Mouse (Mus musculus) liver, embryonic 16.5 days (tissue): ENCODE measurements around the gene Ncstn. TPM values are rescaled to one million over a fixed set of nuclear protein-coding genes. Genes with fewer than 3 reads are reported as not detected.

Experiments
- ATAC-seq: fragments of 200-750 bp; cut with Nextera tagmentation; 2 replicates; pipeline ENCODE4 v1.8.0; 2017; ENCODE audit warnings: low read depth, mild to moderate bottlenecking, moderate number of reproducible peaks, moderate library complexity
- H3K27ac ChIP-seq: fragments of 300-500 bp; sonication (generic); 2 replicates; pipeline ENCODE4 v1.5.1; 2014; ENCODE audit warnings: mild to moderate bottlenecking, low read length
- H3K27me3 ChIP-seq: fragments of 300-500 bp; sonication (generic); 2 replicates; pipeline ENCODE4 v1.6.1; 2014; ENCODE audit warnings: low read depth, low read length, mixed read lengths; ENCODE audit not compliant: control insufficient read depth, insufficient read depth
- H3K36me3 ChIP-seq: fragments of 300-500 bp; sonication (generic); 2 replicates; pipeline ENCODE4 v1.6.1; 2014; ENCODE audit warnings: mild to moderate bottlenecking; ENCODE audit not compliant: control insufficient read depth, insufficient read depth
- H3K4me1 ChIP-seq: fragments of 300-500 bp; sonication (generic); 2 replicates; pipeline ENCODE4 v1.6.1; 2014; ENCODE audit warnings: low read depth, low read length, mixed read lengths; ENCODE audit not compliant: control insufficient read depth
- H3K4me2 ChIP-seq: fragments of 300-500 bp; sonication (generic); 2 replicates; pipeline ENCODE4 v1.6.1; 2014; ENCODE audit warnings: low read depth, low read length, mixed read lengths
- H3K4me3 ChIP-seq: fragments of 300-500 bp; sonication (generic); 2 replicates; pipeline ENCODE4 v1.5.1; 2014; ENCODE audit warnings: low read depth, mild to moderate bottlenecking, low read length
- H3K9ac ChIP-seq: fragments of 300-500 bp; sonication (generic); 2 replicates; pipeline ENCODE4 v1.6.1; 2014; ENCODE audit warnings: low read depth, low read length
- H3K9me3 ChIP-seq: fragments of 300-500 bp; sonication (generic); replicated peaks from 2 replicates; pipeline ENCODE4 v1.6.1; 2016; ENCODE audit warnings: low read length; ENCODE audit not compliant: control insufficient read depth
- WGBS: fragments of 180-500 bp; shearing (Covaris S2); extraction: QIAGEN DNeasy Blood & Tissue Kit; methylation state at CpG from one replicate; pipeline ENCODE4 v1.1.7; 2014; ENCODE audit not compliant: insufficient replicate concordance; 5-methylcytosine and 5-hydroxymethylcytosine counted together
- polyA plus RNA-seq: library from polyadenylated mRNA; unstranded; fragments of >200 nt; fragmentation: Nextera tagmentation; extraction: Ambion mirVana; gene quantifications from 2 replicates; pipeline ENCODE4 v1.2.1, GENCODE M21; 2015

Ncstn gene
- polyA plus RNA-seq: 39.5 and 42.9 TPM in 2 replicates

GRCm38 (mm10) chr1:172082101-172082898 lies at the start of gene Ncstn, which contains the start of gene Copa:
Gene Ncstn, minus strand, starts transcription at chr1:172082795.
Gene Copa, plus strand, starts transcription at chr1:172082529.
- no peaks in the 10 kb centered on the region for H3K27me3 ChIP-seq
- no peaks in the 10 kb centered on the region for H3K36me3 ChIP-seq
- peak within 1 kb of the TSS; percentile 82 for H3K27ac ChIP-seq
- no peaks in the 10 kb centered on the region for H3K9me3 ChIP-seq
- under 1% methylated on average over 40 of the region's 40 CpGs for WGBS
- peak within 1 kb of the TSS; percentile 96 for H3K4me3 ChIP-seq
- ATAC-seq: peak; percentile 98
- H3K4me2 ChIP-seq: peak within 1 kb of the TSS; percentile 79
- H3K9ac ChIP-seq: peak within 1 kb of the TSS; percentile 92
- H3K4me1 ChIP-seq: peaks cover 17% of the 10 kb centered on the region

- H3K9me3 ChIP-seq: no peaks in the 10 kb centered on the region
- H3K4me2 ChIP-seq: no peak overlapping the region
- H3K4me3 ChIP-seq: no peak overlapping the region
- no peaks in the 10 kb centered on the region for H3K27me3 ChIP-seq
- ATAC-seq: no peak
- H3K4me1 ChIP-seq: peaks cover 6% of the 10 kb centered on the region
- no peak overlapping the region for H3K27ac ChIP-seq
- WGBS: 79% methylated on average over 7 of the region's 7 CpGs
- peaks cover 43% of the 10 kb centered on the region for H3K36me3 ChIP-seq
- no peak overlapping the region for H3K9ac ChIP-seq
Measured at GRCm38 (mm10) chr1:172132319-172132718, 49.7 kb upstream of the Ncstn start.

- Histone ChIP-seq H3K4me3 (no peak overlapping the region), H3K4me1 (peaks cover 14% of the 10 kb centered on the region), H3K36me3 (peaks cover 41% of the 10 kb centered on the region), H3K27ac (no peak overlapping the region), H3K4me2 (no peak overlapping the region), H3K27me3 (no peaks in the 10 kb centered on the region), H3K9ac (no peak overlapping the region), H3K9me3 (no peaks in the 10 kb centered on the region)
- WGBS: 69% methylated on average over 5 of the region's 5 CpGs
- ATAC-seq: no peak
Measured at GRCm38 (mm10) chr1:172129780-172130179, 47.2 kb upstream of the Ncstn start.

GRCm38 (mm10) chr1:172129108-172129507 lies 46.5 kb upstream of the Ncstn start:
- peaks cover 14% of the 10 kb centered on the region for H3K4me1 ChIP-seq
- no peaks in the 10 kb centered on the region for H3K9me3 ChIP-seq
- no peak overlapping the region for H3K9ac ChIP-seq
- H3K4me3 ChIP-seq: no peak overlapping the region
- no peak overlapping the region for H3K4me2 ChIP-seq
- H3K36me3 ChIP-seq: peaks cover 36% of the 10 kb centered on the region
- H3K27ac ChIP-seq: no peak overlapping the region
- ATAC-seq: no peak
- no peaks in the 10 kb centered on the region for H3K27me3 ChIP-seq
- WGBS: 81% methylated on average over 2 of the region's 2 CpGs

- Histone ChIP-seq H3K9ac (no peak overlapping the region), H3K27me3 (no peaks in the 10 kb centered on the region), H3K36me3 (peaks cover 31% of the 10 kb centered on the region), H3K4me3 (no peak overlapping the region), H3K27ac (no peak overlapping the region), H3K4me2 (no peak overlapping the region), H3K9me3 (no peaks in the 10 kb centered on the region), H3K4me1 (peaks cover 14% of the 10 kb centered on the region)
- WGBS: 86% methylated on average over 15 of the region's 15 CpGs
- no peak for ATAC-seq
Measured at GRCm38 (mm10) chr1:172128563-172128962, 46.0 kb upstream of the Ncstn start.

- no peaks in the 10 kb centered on the region for H3K27me3 ChIP-seq
- peaks cover 14% of the 10 kb centered on the region for H3K4me1 ChIP-seq
- peak overlapping the region; percentile 88; the same call in 1 of the 2 replicates for H3K9ac ChIP-seq
- peak overlapping the region; percentile 93 for H3K4me3 ChIP-seq
- 0 out of 2 replicates have a peak, but pooled peaks have one; percentile 9 for ATAC-seq
- peaks cover 23% of the 10 kb centered on the region for H3K36me3 ChIP-seq
- no peaks in the 10 kb centered on the region for H3K9me3 ChIP-seq
- H3K4me2 ChIP-seq: peak overlapping the region; percentile 89
- H3K27ac ChIP-seq: peak overlapping the region; percentile 65
- WGBS: 46% methylated on average over 5 of the region's 5 CpGs
Measured at GRCm38 (mm10) chr1:172127487-172127886, 44.9 kb upstream of the Ncstn start.

- peak within 1 kb of the TSS; percentile 88 for H3K9ac ChIP-seq
- under 1% methylated on average over 42 of the region's 42 CpGs for WGBS
- peak within 1 kb of the TSS; percentile 93 for H3K4me3 ChIP-seq
- H3K4me1 ChIP-seq: peaks cover 14% of the 10 kb centered on the region
- peak; percentile 97 for ATAC-seq
- H3K4me2 ChIP-seq: peak within 1 kb of the TSS; percentile 89
- H3K9me3 ChIP-seq: no peaks in the 10 kb centered on the region
- no peaks in the 10 kb centered on the region for H3K27me3 ChIP-seq
- H3K36me3 ChIP-seq: peaks cover 21% of the 10 kb centered on the region
- peak within 1 kb of the TSS; percentile 65 for H3K27ac ChIP-seq
Measured at GRCm38 (mm10) chr1:172126376-172127347, 44.1 kb upstream of the Ncstn start, which contains the start of gene Pex19. Gene Pex19, plus strand, starts transcription at chr1:172126755.

GRCm38 (mm10) chr1:172124572-172124971 lies 42.0 kb upstream of the Ncstn start:
- Histone ChIP-seq H3K27me3 (no peaks in the 10 kb centered on the region), H3K36me3 (peaks cover 27% of the 10 kb centered on the region)
- ATAC-seq: no peak

More at GRCm38 (mm10) chr1:172124572-172124971, 42.0 kb upstream of the Ncstn start:
- Histone ChIP-seq H3K4me2 (no peak overlapping the region), H3K9me3 (no peaks in the 10 kb centered on the region), H3K9ac (no peak overlapping the region), H3K4me1 (peaks cover 14% of the 10 kb centered on the region), H3K27ac (no peak overlapping the region), H3K4me3 (no peak overlapping the region)
- WGBS: 69% methylated on average over 6 of the region's 6 CpGs
